Mouse (Mus musculus) cortical plate, adult 2 months (tissue): ENCODE results near the gene Dtx2.

Experiments used
- CTCF ChIP-seq: fragments of 200-500 bp; IDR thresholded peaks from 2 replicates; pipeline ENCODE4 v1.5.1; 2011; ENCODE audit warnings: mild to moderate bottlenecking, control low read depth, low read length; ENCODE audit not compliant: insufficient read depth; ENCODE audit errors: extremely low read depth
- POLR2A ChIP-seq: fragments of 200-500 bp; IDR thresholded peaks from 2 replicates; pipeline ENCODE4 v1.6.1; 2011; ENCODE audit warnings: mild to moderate bottlenecking, low read length, control low read depth; ENCODE audit not compliant: insufficient read depth; ENCODE audit errors: extremely low read depth

- TF ChIP-seq CTCF = no peak
- TF ChIP-seq POLR2A = no peak
These were observed 22.7 kb downstream of the Dtx2 start for GRCm38 (mm10) chr5:136017262-136017661.
